Mouse (Mus musculus): ENCODE results near the gene Dek. TPM values are rescaled to one million over a fixed set of nuclear protein-coding genes. Genes with fewer than 3 reads are reported as not detected.

Gene Dek
- polyA plus RNA-seq (2017; shearing (Covaris generic)), result 201 TPM

GRCm38 (mm10) chr13:47105711-47106579, at the start of gene Dek:
Gene Dek, minus strand, starts transcription at chr13:47106201.

GRCm38 (mm10) chr13:47122537-47123430, 16.8 kb upstream of the Dek start, which contains the start of gene Rnf144b:
Gene Rnf144b, plus strand, starts transcription at chr13:47122656.

DNA sequence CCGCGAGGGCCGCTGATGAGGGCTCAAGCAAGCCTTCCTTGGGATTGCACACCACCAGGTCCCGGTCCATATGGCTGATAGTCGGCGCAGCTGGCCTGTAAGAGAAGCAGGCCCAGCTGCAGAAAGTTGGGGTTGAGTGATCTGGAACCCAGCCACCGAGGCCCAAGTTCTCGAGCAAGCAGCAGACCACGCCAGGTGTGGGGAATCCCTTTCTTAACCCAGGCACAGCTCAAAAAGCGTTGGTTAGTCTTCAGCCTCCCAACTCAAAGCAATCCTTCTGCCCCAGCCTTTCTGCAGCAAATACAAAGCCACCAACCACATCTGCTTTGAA, 61.4 kb downstream of the Dek start, which contains the start of gene Tpmt:
TSS of gene Tpmt (minus strand) at position 121 of the 331 bp plus-strand sequence.

DNA sequence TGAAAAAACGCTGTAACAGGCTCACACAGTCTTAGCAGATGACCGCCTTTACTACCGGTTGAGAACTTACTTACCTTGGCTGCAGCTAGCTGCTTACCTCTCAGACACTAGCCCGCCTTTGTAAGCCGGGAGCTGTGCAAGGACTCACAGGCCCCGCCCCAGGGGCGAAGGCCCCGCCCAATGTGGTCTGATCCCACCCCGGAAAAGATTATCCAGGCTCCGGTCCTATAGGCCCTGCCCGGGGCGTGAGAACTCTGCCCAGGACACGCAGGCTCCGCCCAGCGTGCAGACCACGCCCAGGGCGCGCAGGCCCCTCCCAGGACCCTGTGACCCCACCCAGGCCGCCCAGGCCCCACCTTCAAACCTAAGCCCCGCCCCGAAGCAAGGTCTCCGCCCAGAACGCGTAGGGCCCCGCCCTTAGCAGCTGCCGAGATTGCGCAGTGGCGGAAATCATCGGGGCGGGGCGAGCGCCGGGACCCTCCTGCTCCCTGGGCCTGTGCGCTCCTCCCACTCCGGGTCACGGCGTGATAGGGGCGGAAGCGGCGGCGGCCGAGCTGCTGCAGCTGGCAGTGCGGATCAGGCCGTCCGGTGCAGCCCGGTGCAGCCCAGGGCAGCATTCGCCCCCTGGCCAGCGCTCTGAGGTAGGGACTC, 62.8 kb downstream of the Dek start, which contains the start of gene Kdm1b:
TSS of gene Kdm1b (plus strand) at position 470 of the 651 bp plus-strand sequence.

Other genes with a start within 250 kb of the Dek start
- 0.80 TPM for gene Kif13a, start 176.3 kb downstream of the Dek start, polyA plus RNA-seq (2017; shearing (Covaris generic))
- 1.00 TPM for gene Nhlrc1, start 91.4 kb downstream of the Dek start, polyA plus RNA-seq (2017; shearing (Covaris generic))
- gene Kdm1b, start 62.7 kb downstream of the Dek start, polyA plus RNA-seq (2017; shearing (Covaris generic)), result 24.7 TPM
- gene Tpmt, start 61.5 kb downstream of the Dek start, polyA plus RNA-seq (2017; shearing (Covaris generic)), result 2.2 TPM
- not detected for gene Rnf144b, start 16.5 kb upstream of the Dek start, polyA plus RNA-seq (2017; shearing (Covaris generic))